Mouse (Mus musculus) thymus, postnatal 36 days (tissue): ENCODE measurements around the gene Sel1l3.
A peak's percentile ranks its signal among the peaks of the same experiment; 100 is the strongest.

Experiments used
- DNase-seq, 2 experiments: peaks; one replicate each; pipeline ENCODE4 v3.0.0; 2022; ENCODE audit warnings: mixed read lengths in 2 of 2

The Sel1l3 gene

GRCm38 (mm10) chr5:53212782-53213710 lies 681 bp downstream of the Sel1l3 start:
- peak; percentile 16 to 26 for DNase-seq

- no peak for DNase-seq
These were observed 1.5 kb downstream of the Sel1l3 start for GRCm38 (mm10) chr5:53212087-53212781.

GRCm38 (mm10) chr5:53211241-53211640 lies 2.5 kb downstream of the Sel1l3 start:
- no peak for DNase-seq

- no peak for DNase-seq
These were observed 3.2 kb downstream of the Sel1l3 start for GRCm38 (mm10) chr5:53210481-53210880.

- DNase-seq, result no peak
These were observed 4.0 kb downstream of the Sel1l3 start for GRCm38 (mm10) chr5:53209773-53210172.

GRCm38 (mm10) chr5:53208731-53209130 lies 5.0 kb downstream of the Sel1l3 start:
- DNase-seq, result no peak

- no peak for DNase-seq
These were observed 7.2 kb downstream of the Sel1l3 start for GRCm38 (mm10) chr5:53206575-53206974.

- DNase-seq, result no peak
These were observed 11.0 kb downstream of the Sel1l3 start for GRCm38 (mm10) chr5:53202748-53203147.

GRCm38 (mm10) chr5:53200825-53201224 lies 12.9 kb downstream of the Sel1l3 start:
- no peak for DNase-seq

- DNase-seq, result no peak
These were observed 15.3 kb downstream of the Sel1l3 start for GRCm38 (mm10) chr5:53198408-53198807.

- DNase-seq, result no peak
These were observed 17.2 kb downstream of the Sel1l3 start for GRCm38 (mm10) chr5:53196387-53197088.

GRCm38 (mm10) chr5:53194841-53195240 lies 18.9 kb downstream of the Sel1l3 start:
- DNase-seq, result no peak

GRCm38 (mm10) chr5:53194421-53194820 lies 19.3 kb downstream of the Sel1l3 start:
- no peak for DNase-seq

GRCm38 (mm10) chr5:53193092-53194030 lies 20.4 kb downstream of the Sel1l3 start:
- no peak for DNase-seq

GRCm38 (mm10) chr5:53188608-53189007 lies 25.1 kb downstream of the Sel1l3 start:
- DNase-seq, result no peak

GRCm38 (mm10) chr5:53187245-53187644 lies 26.5 kb downstream of the Sel1l3 start:
- DNase-seq, result no peak

- DNase-seq, result no peak
These were observed 27.9 kb downstream of the Sel1l3 start for GRCm38 (mm10) chr5:53185803-53186202.

- no peak for DNase-seq
These were observed 33.8 kb downstream of the Sel1l3 start for GRCm38 (mm10) chr5:53179965-53180364.

GRCm38 (mm10) chr5:53176703-53177102 lies 37.0 kb downstream of the Sel1l3 start:
- DNase-seq, result no peak

- DNase-seq, result no peak
These were observed 37.7 kb downstream of the Sel1l3 start for GRCm38 (mm10) chr5:53176075-53176474.

GRCm38 (mm10) chr5:53175195-53175594 lies 38.5 kb downstream of the Sel1l3 start:
- DNase-seq, result no peak

GRCm38 (mm10) chr5:53174461-53174860 lies 39.3 kb downstream of the Sel1l3 start:
- no peak for DNase-seq
